Mouse (Mus musculus): Measurements from ENCODE around the gene Heatr1. TPM values are rescaled to one million over a fixed set of nuclear protein-coding genes. Genes with fewer than 3 reads are reported as not detected.

The Heatr1 gene
- total and polyA plus RNA-seq, 3 experiments: 130 to 468 (median 156) TPM

GRCm38 (mm10) chr13:12476886-12477285 is 82.1 kb downstream of the Heatr1 start:
- H3K4me1 ChIP-seq (ENCODE audit: control insufficient read depth in 1 of 2, insufficient read depth in 2 of 2, low read length in 2 of 2): no peaks in the 10 kb centered on the region
- no peak overlapping the region for H3K9ac ChIP-seq (ENCODE audit: control insufficient read depth, low read depth, low read length, poor library complexity, severe bottlenecking)
- peaks cover 0 to 2% of the 10 kb centered on the region in 2 experiments; a peak in 2 of 4 replicates for H3K27me3 ChIP-seq (ENCODE audit: control insufficient read depth in 1 of 2, insufficient read depth in 2 of 2, low read length in 2 of 2)
- H3K4me3 ChIP-seq (ENCODE audit: control insufficient read depth in 1 of 2, insufficient read depth in 1 of 2, low read depth in 2 of 2, low read length in 2 of 2): no peak overlapping the region
- H3K36me3 ChIP-seq (ENCODE audit: control insufficient read depth in 1 of 2, insufficient read depth in 2 of 2, low read length in 2 of 2): no peaks in the 10 kb centered on the region
- no peak overlapping the region for H3K27ac ChIP-seq (ENCODE audit: control insufficient read depth, low read depth, low read length)
- no peaks in the 10 kb centered on the region for H3K79me2 ChIP-seq (ENCODE audit: control insufficient read depth, insufficient read depth, low read length, poor library complexity)
- DNase-seq (ENCODE audit: low read depth, low spot score): no peak
- no peaks in the 10 kb centered on the region for H3K9me3 ChIP-seq (replicated peaks; ENCODE audit: insufficient read depth, low read length)
- TF ChIP-seq RCOR1 (IDR thresholded peaks at IDR 0.05; ENCODE audit: low read depth, low read length): no peak

- H3K36me3 ChIP-seq (ENCODE audit: control insufficient read depth in 1 of 2, insufficient read depth in 2 of 2, low read length in 2 of 2): no peaks in the 10 kb centered on the region
- no peaks in the 10 kb centered on the region for H3K4me1 ChIP-seq (ENCODE audit: control insufficient read depth in 1 of 2, insufficient read depth in 2 of 2, low read length in 2 of 2)
- H3K9ac ChIP-seq (ENCODE audit: control insufficient read depth, low read depth, low read length, poor library complexity, severe bottlenecking): no peak overlapping the region
- no peak overlapping the region for H3K27ac ChIP-seq (ENCODE audit: control insufficient read depth, low read depth, low read length)
- H3K9me3 ChIP-seq (replicated peaks; ENCODE audit: insufficient read depth, low read length): no peaks in the 10 kb centered on the region
- no peak overlapping the region for H3K4me3 ChIP-seq (ENCODE audit: control insufficient read depth in 1 of 2, insufficient read depth in 1 of 2, low read depth in 2 of 2, low read length in 2 of 2)
- H3K79me2 ChIP-seq (ENCODE audit: control insufficient read depth, insufficient read depth, low read length, poor library complexity): no peaks in the 10 kb centered on the region
- no peak for DNase-seq (ENCODE audit: low read depth, low spot score)
- TF ChIP-seq POLR2A (IDR thresholded peaks at IDR 0.05; ENCODE audit: control insufficient read depth in 1 of 2, insufficient read depth in 1 of 2, low read depth in 1 of 2, low read length in 2 of 2, poor library complexity in 1 of 2): no peak
- no peak for TF ChIP-seq CHD1 (IDR thresholded peaks at IDR 0.05; ENCODE audit: low read depth, low read length)
- TF ChIP-seq POLR2AphosphoS2 (IDR thresholded peaks at IDR 0.05; ENCODE audit: low read length): no peak
- TF ChIP-seq MYB (IDR thresholded peaks at IDR 0.05; ENCODE audit: low read depth, low read length): no peak
- TF ChIP-seq E2F4 (IDR thresholded peaks at IDR 0.05; ENCODE audit: borderline replicate concordance, low read depth, low read length): no peak
- TF ChIP-seq GABPA (IDR thresholded peaks at IDR 0.05; ENCODE audit: low read depth, low read length): no peak
- no peak for TF ChIP-seq MAFK (IDR thresholded peaks at IDR 0.05; ENCODE audit: borderline replicate concordance, low read depth, low read length)
- TF ChIP-seq NELFE (IDR thresholded peaks at IDR 0.05; ENCODE audit: low read depth, low read length): no peak
- no peak for TF ChIP-seq ETS1 (IDR thresholded peaks at IDR 0.05; ENCODE audit: low read depth, low read length)
- H3K27me3 ChIP-seq (ENCODE audit: control insufficient read depth in 1 of 2, insufficient read depth in 2 of 2, low read length in 2 of 2): peaks cover 0 to 2% of the 10 kb centered on the region in 2 experiments; a peak in 2 of 4 replicates
Measured at GRCm38 (mm10) chr13:12478301-12478700, 83.5 kb downstream of the Heatr1 start.

- no peaks in the 10 kb centered on the region for H3K36me3 ChIP-seq (ENCODE audit: control insufficient read depth in 1 of 2, insufficient read depth in 2 of 2, low read length in 2 of 2)
- H3K4me3 ChIP-seq (ENCODE audit: control insufficient read depth in 1 of 2, insufficient read depth in 1 of 2, low read depth in 2 of 2, low read length in 2 of 2): no peak overlapping the region
Measured at GRCm38 (mm10) chr13:12479802-12480201, 85.0 kb downstream of the Heatr1 start.

More at GRCm38 (mm10) chr13:12479802-12480201, 85.0 kb downstream of the Heatr1 start:
- no peak for DNase-seq (ENCODE audit: low read depth, low spot score)
- Histone ChIP-seq H3K27ac (ENCODE audit: control insufficient read depth, low read depth, low read length) (no peak overlapping the region), H3K27me3 (ENCODE audit: control insufficient read depth in 1 of 2, insufficient read depth in 2 of 2, low read length in 2 of 2) (peaks cover 0 to 2% of the 10 kb centered on the region in 2 experiments; a peak in 2 of 4 replicates), H3K79me2 (ENCODE audit: control insufficient read depth, insufficient read depth, low read length, poor library complexity) (no peaks in the 10 kb centered on the region), H3K9ac (ENCODE audit: control insufficient read depth, low read depth, low read length, poor library complexity, severe bottlenecking) (no peak overlapping the region), H3K9me3 (replicated peaks; ENCODE audit: insufficient read depth, low read length) (no peaks in the 10 kb centered on the region), H3K4me1 (ENCODE audit: control insufficient read depth in 1 of 2, insufficient read depth in 2 of 2, low read length in 2 of 2) (no peaks in the 10 kb centered on the region)
- TF ChIP-seq BHLHE40 (IDR thresholded peaks at IDR 0.05; ENCODE audit: borderline replicate concordance, low read depth, low read length): no peak
- no peak for TF ChIP-seq USF2 (IDR thresholded peaks at IDR 0.05; ENCODE audit: borderline replicate concordance in 1 of 2, insufficient read depth in 1 of 2, low read depth in 1 of 2, low read length in 2 of 2)
- no peak for TF ChIP-seq JUND (IDR thresholded peaks at IDR 0.05; ENCODE audit: low read depth, low read length)
- TF ChIP-seq CHD1 (IDR thresholded peaks at IDR 0.05; ENCODE audit: low read depth, low read length): no peak
- TF ChIP-seq MYC (IDR thresholded peaks at IDR 0.05; ENCODE audit: low read depth, low read length): no peak
- TF ChIP-seq MAZ (IDR thresholded peaks at IDR 0.05; ENCODE audit: low read depth, low read length): no peak
- TF ChIP-seq MEF2A (IDR thresholded peaks at IDR 0.05; ENCODE audit: extremely low read depth, insufficient replicate concordance, low read depth, low read length, poor library complexity, severe bottlenecking): no peak
- TF ChIP-seq TAL1 (IDR thresholded peaks at IDR 0.05; ENCODE audit: low read length): no peak
- no peak for TF ChIP-seq RAD21 (IDR thresholded peaks at IDR 0.05; ENCODE audit: low read depth, low read length)
- no peak for TF ChIP-seq ETS1 (IDR thresholded peaks at IDR 0.05; ENCODE audit: low read depth, low read length)
- no peak for TF ChIP-seq HCFC1 (IDR thresholded peaks at IDR 0.05; ENCODE audit: low read depth, low read length)
- no peak for TF ChIP-seq POLR2AphosphoS5 (IDR thresholded peaks at IDR 0.05; ENCODE audit: borderline replicate concordance, low read depth, low read length)
- TF ChIP-seq ELF1 (IDR thresholded peaks at IDR 0.05; ENCODE audit: low read depth, low read length): no peak
- no peak for TF ChIP-seq RCOR1 (IDR thresholded peaks at IDR 0.05; ENCODE audit: low read depth, low read length)
- no peak for TF ChIP-seq MYB (IDR thresholded peaks at IDR 0.05; ENCODE audit: low read depth, low read length)
- TF ChIP-seq EP300 (IDR thresholded peaks at IDR 0.05; ENCODE audit: low read depth in 1 of 2, low read length in 2 of 2): no peak
- no peak for TF ChIP-seq SMC3 (IDR thresholded peaks at IDR 0.05; ENCODE audit: low read depth, low read length)
- TF ChIP-seq GATA1 (IDR thresholded peaks at IDR 0.05; ENCODE audit: low read depth, low read length): no peak
- no peak for TF ChIP-seq GABPA (IDR thresholded peaks at IDR 0.05; ENCODE audit: low read depth, low read length)
- TF ChIP-seq ZKSCAN1 (IDR thresholded peaks at IDR 0.05; ENCODE audit: low read depth, low read length): no peak
